ENCODE assay signal across 8 mouse cellular contexts in the genomic region with DNA sequence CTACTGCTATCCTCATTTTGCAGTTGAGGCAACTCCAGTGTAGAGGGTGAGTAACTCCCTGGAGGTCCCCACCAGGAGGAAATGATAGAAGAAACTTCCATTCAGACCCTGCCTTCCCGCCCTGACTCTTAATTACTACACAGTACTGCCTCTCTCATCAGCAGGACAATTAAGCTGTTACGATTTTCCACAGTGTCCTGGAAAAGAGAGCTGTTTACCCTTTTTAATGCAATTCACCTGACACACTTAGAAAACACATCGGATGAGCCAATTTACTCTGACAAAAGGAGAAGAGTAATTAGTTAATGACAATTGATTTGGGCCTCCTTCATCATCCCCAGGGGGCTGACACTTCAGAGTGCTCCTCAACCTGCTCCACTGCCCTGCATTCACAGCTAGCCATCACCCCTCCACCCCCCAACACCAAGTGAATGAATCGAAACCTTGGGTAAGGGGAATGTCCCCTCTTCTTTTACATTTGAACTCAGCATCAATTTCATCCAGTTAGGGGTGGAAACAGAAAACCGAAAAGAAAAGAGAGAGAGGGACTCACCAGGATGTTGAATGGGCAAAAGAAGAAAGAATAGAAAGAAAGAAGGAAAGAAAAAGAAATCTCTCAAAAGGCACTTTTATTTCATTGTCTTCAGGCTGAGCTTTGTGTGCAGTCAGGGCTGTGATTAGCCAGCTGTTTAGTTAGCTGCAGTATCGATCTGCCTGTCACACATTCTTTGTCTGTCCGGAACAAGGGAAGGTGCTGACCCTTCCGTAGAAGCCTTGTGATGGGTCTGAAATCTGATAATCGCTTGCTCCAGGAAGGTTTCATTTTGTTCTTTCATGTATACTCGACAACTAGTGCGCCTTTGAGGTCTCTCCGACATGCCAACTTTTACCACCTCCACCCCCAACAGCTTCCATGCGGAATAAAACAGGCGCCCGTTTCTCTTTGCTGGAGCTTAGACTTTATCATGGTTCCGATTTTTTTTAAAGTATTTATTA.
DNase-seq lines count a peak whose midpoint lies in the region; ATAC-seq and TF ChIP-seq lines count a peak whose summit lies in the region.
"Had no signal": no experiment of that assay in that cellular context is flagged by ENCODE, and none has a peak within 500 bp of the region (broad histone marks: within the 10 kb centered on the region; RNA-seq: fewer than 3 reads in every experiment).

No protein-coding gene starts in this region.

- H3K9me3 ChIP-seq in lung, embryonic 16.5 days (ENCODE audit: control insufficient read depth, low read length): no peaks in the 10 kb centered on the region
- H3K9me3 ChIP-seq in forebrain, embryonic 16.5 days (ENCODE audit: control insufficient read depth, low read length): no peaks in the 10 kb centered on the region
- H3K9me3 ChIP-seq in liver, postnatal 0 days (ENCODE audit: low read length): no peaks in the 10 kb centered on the region

- DNase-seq in lung, postnatal 10 days: no peak
- no peak for DNase-seq in liver, postnatal 0 days
- DNase-seq in thymus, adult 18-20 months: no peak
- DNase-seq in adipocyte (ENCODE audit: low spot score): no peak
- DNase-seq: gastrocnemius, postnatal 36 days had no signal

- peak overlapping the region; percentile 12; the same call in 1 of the 2 replicates for H3K9ac ChIP-seq in lung, embryonic 16.5 days (ENCODE audit: low read length)
- H3K9ac ChIP-seq in forebrain, embryonic 16.5 days (replicated peaks; ENCODE audit: low read depth, low read length): peak overlapping the region; percentile 51
- no peak overlapping the region for H3K9ac ChIP-seq in liver, postnatal 0 days (replicated peaks)

- WGBS in lung, embryonic 16.5 days: 17% methylated on average over 16 of the region's 16 CpGs
- 2% methylated on average over 16 of the region's 16 CpGs for WGBS in forebrain, embryonic 16.5 days
- 22% methylated on average over 16 of the region's 16 CpGs for WGBS in liver, postnatal 0 days (ENCODE audit: insufficient replicate concordance)

- TF ChIP-seq EP300 in liver, postnatal 0 days (IDR thresholded peaks at IDR 0.05; ENCODE audit: low read depth): no peak

- no peaks in the 10 kb centered on the region for H3K4me1 ChIP-seq in lung, embryonic 16.5 days (replicated peaks; ENCODE audit: control insufficient read depth, insufficient read depth, low read length)
- peaks cover 18% of the 10 kb centered on the region for H3K4me1 ChIP-seq in forebrain, embryonic 16.5 days (replicated peaks; ENCODE audit: control insufficient read depth, insufficient read depth, low read length)
- no peaks in the 10 kb centered on the region for H3K4me1 ChIP-seq in liver, postnatal 0 days (ENCODE audit: insufficient read depth)

- no peaks in the 10 kb centered on the region for H3K27me3 ChIP-seq in lung, embryonic 16.5 days (ENCODE audit: control insufficient read depth, insufficient read depth, low read depth, low read length)
- peaks cover 7% of the 10 kb centered on the region; the same call in 1 of the 2 replicates for H3K27me3 ChIP-seq in forebrain, embryonic 16.5 days (replicated peaks; ENCODE audit: control insufficient read depth, insufficient read depth, low read length)
- no peaks in the 10 kb centered on the region for H3K27me3 ChIP-seq in liver, postnatal 0 days (ENCODE audit: insufficient read depth, low read length)

- H3K4me3 ChIP-seq in lung, embryonic 16.5 days (ENCODE audit: low read length): peak overlapping the region; percentile 35
- peak overlapping the region; percentile 40 for H3K4me3 ChIP-seq in forebrain, embryonic 16.5 days (replicated peaks; ENCODE audit: low read length)
- 0 out of 2 replicates have a peak overlapping the region, but pooled peaks have one; percentile 4 for H3K4me3 ChIP-seq in liver, postnatal 0 days (ENCODE audit: low read depth, low read length)

- peak overlapping the region; percentile 53 for H3K4me2 ChIP-seq in lung, embryonic 16.5 days (ENCODE audit: low read depth, low read length)
- H3K4me2 ChIP-seq in forebrain, embryonic 16.5 days (ENCODE audit: low read length): peak overlapping the region; percentile 61
- peak overlapping the region; percentile 64 for H3K4me2 ChIP-seq in liver, postnatal 0 days (ENCODE audit: low read depth, low read length)

- no peaks in the 10 kb centered on the region for H3K36me3 ChIP-seq in lung, embryonic 16.5 days (ENCODE audit: control insufficient read depth, insufficient read depth, low read length)
- H3K36me3 ChIP-seq in forebrain, embryonic 16.5 days (ENCODE audit: control insufficient read depth, insufficient read depth): no peaks in the 10 kb centered on the region
- no peaks in the 10 kb centered on the region for H3K36me3 ChIP-seq in liver, postnatal 0 days (replicated peaks; ENCODE audit: insufficient read depth, low read length)

- no peak overlapping the region for H3K27ac ChIP-seq in lung, embryonic 16.5 days (ENCODE audit: low read length)
- H3K27ac ChIP-seq in forebrain, embryonic 16.5 days (ENCODE audit: low read length): peak overlapping the region; percentile 37; the same call in 1 of the 2 replicates
- no peak overlapping the region for H3K27ac ChIP-seq in liver, postnatal 0 days (ENCODE audit: low read depth)

- no peak for TF ChIP-seq CTCF in liver, postnatal 0 days (IDR thresholded peaks at IDR 0.05; ENCODE audit: low read depth)

- ATAC-seq in lung, embryonic 16.5 days (ENCODE audit: low read depth): no peak
- peak; percentile 66 for ATAC-seq in forebrain, embryonic 16.5 days
- ATAC-seq in liver, postnatal 0 days: no peak
- ATAC-seq in CD4-positive, CD25-positive, alpha-beta regulatory T cell, adult 4 months: no peak
